Mouse (Mus musculus): Measurements from ENCODE around the gene Col4a6.

Gene Col4a6

GRCm38 (mm10) chrX:141236564-141237333 is 237.1 kb downstream of the Col4a6 start:
- no peak for DNase-seq

- no peak for DNase-seq
Measured at GRCm38 (mm10) chrX:141228169-141228568, 245.7 kb downstream of the Col4a6 start.

GRCm38 (mm10) chrX:141212802-141213201 is 261.1 kb downstream of the Col4a6 start:
- no peak for DNase-seq

GRCm38 (mm10) chrX:141198993-141199392 is 274.9 kb downstream of the Col4a6 start:
- DNase-seq, result no peak

GRCm38 (mm10) chrX:141195036-141195435 is 278.8 kb downstream of the Col4a6 start:
- DNase-seq, result no peak

GRCm38 (mm10) chrX:141175353-141175752 is 298.5 kb downstream of the Col4a6 start:
- peak; percentile 9 for DNase-seq

GRCm38 (mm10) chrX:141165067-141165466 is 308.8 kb downstream of the Col4a6 start:
- DNase-seq, result no peak

GRCm38 (mm10) chrX:141160371-141160770 is 313.5 kb downstream of the Col4a6 start:
- no peak for DNase-seq

GRCm38 (mm10) chrX:141158160-141158559 is 315.7 kb downstream of the Col4a6 start:
- peak; percentile 12 for DNase-seq

- DNase-seq, result no peak
Measured at GRCm38 (mm10) chrX:141157626-141158025, 316.2 kb downstream of the Col4a6 start.

GRCm38 (mm10) chrX:141156696-141157095 is 317.2 kb downstream of the Col4a6 start:
- no peak for DNase-seq

GRCm38 (mm10) chrX:141151182-141151581 is 322.7 kb downstream of the Col4a6 start:
- DNase-seq, result no peak

- no peak for DNase-seq
Measured at GRCm38 (mm10) chrX:141150290-141150689, 323.6 kb downstream of the Col4a6 start.

- DNase-seq, result no peak
Measured at GRCm38 (mm10) chrX:141149705-141150104, 324.2 kb downstream of the Col4a6 start.
